Mouse (Mus musculus) kidney, adult 2 months (tissue): Measurements from ENCODE around the gene Nlgn2. TPM values are rescaled to one million over a fixed set of nuclear protein-coding genes. Genes with fewer than 3 reads are reported as not detected.

Experiments used
- DNase-seq: peaks from one replicate; pipeline ENCODE4 v3.0.0; 2021
- H3K27ac ChIP-seq: fragments of 200-500 bp; 2 replicates; pipeline ENCODE4 v1.5.1; 2012; ENCODE audit warnings: low read depth, low read length, control low read depth, inconsistent platforms; ENCODE audit not compliant: insufficient read depth
- H3K27me3 ChIP-seq: fragments of 200-500 bp; replicated peaks from 2 replicates; pipeline ENCODE4 v1.6.1; 2012; ENCODE audit warnings: mild to moderate bottlenecking, moderate library complexity, low read length, inconsistent platforms; ENCODE audit not compliant: control insufficient read depth, insufficient read depth
- H3K36me3 ChIP-seq: fragments of 200-500 bp; 2 replicates; pipeline ENCODE4 v1.6.1; 2012; ENCODE audit warnings: mild to moderate bottlenecking, moderate library complexity, low read length, inconsistent platforms; ENCODE audit not compliant: control insufficient read depth, insufficient read depth
- H3K4me1 ChIP-seq: fragments of 200-500 bp; 2 replicates; pipeline ENCODE4 v1.6.1; 2011; ENCODE audit warnings: low read length; ENCODE audit not compliant: control insufficient read depth, insufficient read depth
- H3K4me3 ChIP-seq: fragments of 200-500 bp; 2 replicates; pipeline ENCODE4 v1.5.1; 2011; ENCODE audit warnings: mild to moderate bottlenecking, low read depth, low read length, control low read depth; ENCODE audit not compliant: insufficient read depth
- CTCF ChIP-seq: fragments of 200-500 bp; conservative IDR thresholded peaks from 2 replicates; pipeline ENCODE4 v1.5.1; 2011; ENCODE audit warnings: low read depth, mild to moderate bottlenecking, control low read depth, low read length, moderate library complexity, mixed read lengths; ENCODE audit not compliant: insufficient read depth, insufficient read length
- POLR2A ChIP-seq: fragments of 200-500 bp; IDR thresholded peaks from one replicate; pipeline ENCODE4 v1.6.1; 2011; ENCODE audit warnings: low read depth, low read length, control low read depth
- WGBS: fragments of 180-500 bp; shearing (Covaris S2); methylation state at CpG from one replicate; pipeline ENCODE4 v1.1.7; 2018; 5-methylcytosine and 5-hydroxymethylcytosine counted together
- polyA plus RNA-seq: library from polyadenylated mRNA; depleted of rRNA; stranded (reverse); fragments of >200 nt; gene quantifications from 2 replicates; pipeline ENCODE4 v1.2.3, GENCODE M21; 2012

Nlgn2 gene
- polyA plus RNA-seq, 1 experiment = 6.4 TPM

DNA sequence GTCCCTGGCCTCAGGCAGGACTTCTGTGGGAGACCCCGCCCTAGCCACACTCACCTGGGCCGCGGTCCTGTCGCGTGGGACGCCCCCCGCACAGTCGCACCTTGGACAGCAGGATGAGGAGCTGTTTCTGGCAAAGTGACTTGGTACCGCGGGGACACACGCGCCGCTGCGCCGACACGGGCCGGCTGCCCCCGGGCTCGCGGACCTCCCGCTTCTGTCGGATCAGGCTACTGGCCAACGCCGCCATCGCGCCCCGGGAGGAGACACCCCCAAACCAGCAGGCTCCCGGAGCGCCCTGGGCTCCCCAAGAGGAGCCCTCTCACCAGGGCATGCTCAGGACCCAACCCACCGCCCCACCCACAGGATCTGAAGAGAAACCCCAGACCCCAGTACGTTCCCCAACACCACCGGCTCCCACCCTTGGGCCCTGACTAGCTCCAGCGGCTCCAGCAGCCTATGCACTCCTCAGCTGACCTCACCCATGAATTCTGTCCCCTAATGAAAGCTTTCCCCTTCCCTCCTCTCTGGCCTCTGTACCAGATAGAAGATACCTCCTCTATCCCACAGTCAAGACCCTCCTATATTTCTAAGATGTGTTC is 36.1 kb downstream of the Nlgn2 start, which contains the start of gene Fgf11:
TSS of gene Fgf11 (minus strand) at position 479 of the 599 bp plus-strand sequence.
- 4% methylated on average over 33 of the region's 33 CpGs for WGBS
- Histone ChIP-seq H3K27me3 (no peaks in the 10 kb centered on the region; the same call in 1 of the 2 replicates), H3K4me3 (peak within 1 kb of the TSS; percentile 45), H3K4me1 (peaks cover 20% of the 10 kb centered on the region), H3K27ac (no peak within 1 kb of the TSS), H3K36me3 (no peaks in the 10 kb centered on the region)
- DNase-seq = no peak
- TF ChIP-seq POLR2A (no peak), CTCF (no peak)

- peaks cover 20% of the 10 kb centered on the region for H3K4me1 ChIP-seq
These were observed 37.0 kb downstream of the Nlgn2 start for GRCm38 (mm10) chr11:69800392-69801197.

DNA sequence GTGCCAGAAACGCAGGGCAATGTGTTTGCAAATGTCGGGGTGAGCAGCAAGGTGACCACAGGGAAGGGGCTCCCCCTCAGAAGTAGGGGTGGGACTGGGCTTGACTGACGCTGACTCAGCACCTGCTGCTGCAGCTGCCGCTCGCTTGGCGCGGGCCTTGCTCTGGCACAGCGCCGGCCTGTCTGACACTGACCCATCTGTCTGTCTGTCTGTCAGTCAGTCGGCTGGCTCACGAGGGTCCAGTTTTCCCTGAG is 37.5 kb downstream of the Nlgn2 start:
- WGBS = 21% methylated on average over 11 of the region's 11 CpGs
- H3K4me3 ChIP-seq = no peak overlapping the region
- H3K4me1 ChIP-seq = peaks cover 20% of the 10 kb centered on the region
- peak; percentile 16 for DNase-seq
- TF ChIP-seq POLR2A = no peak
- TF ChIP-seq CTCF = no peak
- H3K27ac ChIP-seq = no peak overlapping the region
- H3K27me3 ChIP-seq = no peaks in the 10 kb centered on the region; the same call in 1 of the 2 replicates
- no peaks in the 10 kb centered on the region for H3K36me3 ChIP-seq

More at GRCm38 (mm10) chr11:69800392-69801197, 37.0 kb downstream of the Nlgn2 start:
- no peaks in the 10 kb centered on the region for H3K36me3 ChIP-seq
- no peak overlapping the region for H3K27ac ChIP-seq
- peak; percentile 49 for DNase-seq
- H3K4me3 ChIP-seq = peak overlapping the region; percentile 42
- WGBS = 2% methylated on average over 36 of the region's 36 CpGs
- no peak for TF ChIP-seq CTCF
- no peaks in the 10 kb centered on the region; the same call in 1 of the 2 replicates for H3K27me3 ChIP-seq

DNA sequence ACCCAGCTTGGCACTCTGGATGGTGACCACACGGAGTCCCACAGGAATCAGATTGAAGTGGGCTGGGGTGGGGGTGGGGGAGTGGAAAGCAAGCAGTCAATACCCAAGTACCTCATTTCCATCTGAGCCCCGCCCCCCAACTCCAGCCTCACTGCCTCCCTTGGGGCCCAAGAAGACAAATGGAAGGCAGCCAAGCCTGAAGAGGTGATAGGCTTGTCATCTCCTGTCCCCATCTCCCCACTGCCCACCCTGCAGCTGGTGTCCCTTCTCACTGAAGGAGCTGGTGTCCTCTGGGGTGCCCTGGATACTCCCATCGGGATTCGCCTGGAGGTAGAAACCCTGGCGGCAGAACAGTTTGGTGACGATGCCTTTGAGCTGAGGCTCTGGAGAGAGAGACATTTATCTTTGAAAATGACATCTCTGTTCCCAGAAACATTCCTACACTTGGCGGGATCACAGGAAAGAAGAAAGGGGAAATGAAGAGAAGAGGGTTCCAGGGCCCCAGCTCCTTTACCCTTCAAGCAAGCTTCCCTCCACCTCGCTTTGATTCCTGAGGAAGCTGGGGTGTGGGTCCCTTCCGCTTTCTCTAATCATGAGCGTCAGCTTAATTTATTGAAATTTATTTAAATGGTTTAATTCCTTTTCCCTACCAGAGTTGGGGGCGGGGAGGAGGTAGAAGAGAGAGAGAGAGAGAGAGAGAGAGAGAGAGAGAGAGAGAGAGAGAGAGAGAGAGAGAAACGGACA is 38.0 kb downstream of the Nlgn2 start:
- H3K4me1 ChIP-seq = peaks cover 18% of the 10 kb centered on the region
- TF ChIP-seq POLR2A = no peak
- TF ChIP-seq CTCF = no peak
- 58% methylated on average over 12 of the region's 12 CpGs for WGBS

DNA sequence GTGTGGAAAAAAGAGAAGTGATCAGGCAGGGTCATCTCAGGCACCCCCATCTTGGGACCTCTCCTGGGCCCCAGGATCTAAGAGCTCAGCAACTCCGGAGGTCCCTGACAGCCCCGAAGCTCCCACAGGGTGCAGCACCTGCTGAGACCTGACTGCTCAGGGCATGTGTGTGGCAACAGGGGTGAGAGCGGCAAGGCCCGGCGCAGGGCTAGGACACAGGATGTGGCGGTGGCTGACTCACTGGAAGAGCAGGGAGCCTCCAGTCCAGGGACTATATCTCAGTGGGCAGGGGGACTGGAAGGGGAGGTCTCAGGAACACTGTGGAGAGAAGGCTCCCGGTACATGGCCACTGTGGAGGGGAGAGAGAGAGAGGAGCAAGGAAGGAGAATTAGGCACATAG is 39.7 kb downstream of the Nlgn2 start:
- Histone ChIP-seq H3K4me1 (peaks cover 6% of the 10 kb centered on the region), H3K27ac (no peak overlapping the region), H3K4me3 (no peak overlapping the region), H3K27me3 (no peaks in the 10 kb centered on the region; the same call in 1 of the 2 replicates), H3K36me3 (no peaks in the 10 kb centered on the region)
- TF ChIP-seq CTCF (no peak), POLR2A (no peak)
- no peak for DNase-seq
- WGBS = 90% methylated on average over 7 of the region's 7 CpGs

More for the DNA sequence above, 38.0 kb downstream of the Nlgn2 start:
- H3K27me3 ChIP-seq = no peaks in the 10 kb centered on the region; the same call in 1 of the 2 replicates
- DNase-seq = no peak
- H3K27ac ChIP-seq = no peak overlapping the region
- no peaks in the 10 kb centered on the region for H3K36me3 ChIP-seq
- H3K4me3 ChIP-seq = no peak overlapping the region

GRCm38 (mm10) chr11:69795983-69796435 is 41.6 kb downstream of the Nlgn2 start:
- Histone ChIP-seq H3K36me3 (no peaks in the 10 kb centered on the region), H3K27ac (no peak overlapping the region), H3K4me3 (no peak overlapping the region), H3K27me3 (no peaks in the 10 kb centered on the region), H3K4me1 (peaks cover 1% of the 10 kb centered on the region; the same call in 1 of the 2 replicates)
- no peak for TF ChIP-seq POLR2A
- TF ChIP-seq CTCF = no peak
- DNase-seq = no peak
- 6% methylated on average over 13 of the region's 13 CpGs for WGBS

DNA sequence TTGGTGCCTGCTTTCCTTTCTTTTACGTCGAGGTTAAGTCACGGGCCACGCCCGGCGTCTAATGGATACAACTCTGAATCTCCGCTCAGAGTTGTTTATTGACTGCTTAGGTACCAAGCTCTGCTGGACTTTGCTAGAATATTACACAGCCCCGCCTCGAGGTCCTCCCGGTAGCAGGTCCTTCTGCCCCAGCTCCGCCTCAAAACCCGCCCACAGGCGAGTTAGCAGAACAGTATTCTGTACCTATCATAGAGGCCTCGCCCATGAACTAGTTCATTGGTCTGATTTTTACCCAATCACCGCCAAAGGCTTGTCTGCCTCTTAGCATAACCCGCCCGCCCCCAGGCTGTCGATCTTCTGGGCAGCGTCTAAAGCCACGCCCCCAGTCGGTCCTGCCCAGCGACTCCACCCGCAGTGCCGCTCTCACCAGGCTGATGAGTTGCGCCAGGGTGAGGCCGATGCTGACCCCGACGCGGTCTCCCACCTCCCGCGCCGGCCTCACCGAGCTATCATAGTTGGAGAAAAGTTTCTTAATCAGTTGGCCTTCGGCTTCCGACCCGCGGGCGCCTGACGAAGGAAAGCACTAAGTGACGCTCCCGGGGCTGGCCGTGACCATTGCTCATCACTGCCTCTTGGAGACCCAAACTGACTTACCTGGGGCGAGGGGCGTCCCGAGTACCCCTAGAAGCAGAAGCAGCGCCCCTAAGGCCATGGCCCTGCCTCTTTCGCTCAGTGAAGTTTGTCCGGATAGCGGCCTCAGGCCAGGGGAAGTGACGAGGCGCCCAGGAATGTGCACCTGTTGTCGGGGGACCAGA is 42.2 kb downstream of the Nlgn2 start, which contains the start of gene Chrnb1:
TSS of gene Chrnb1 (minus strand) at position 776 of the 815 bp plus-strand sequence.
- Histone ChIP-seq H3K27me3 (no peaks in the 10 kb centered on the region), H3K27ac (peak within 1 kb of the TSS; percentile 39; the same call in 1 of the 2 replicates), H3K36me3 (no peaks in the 10 kb centered on the region), H3K4me1 (no peaks in the 10 kb centered on the region), H3K4me3 (peak within 1 kb of the TSS; percentile 56)
- 1% methylated on average over 52 of the region's 52 CpGs for WGBS
- TF ChIP-seq POLR2A = no peak
- TF ChIP-seq CTCF = no peak
- DNase-seq = peak; percentile 99
